Mouse (Mus musculus) erythroblast, embryonic 14.5 days (primary cell): ENCODE data around the gene Mthfd1.

Experiments used
- GATA1 ChIP-seq: IDR thresholded peaks from 2 replicates; pipeline ENCODE4 v1.6.1; 2012; ENCODE audit warnings: low read length, inconsistent platforms, mixed read lengths
- TAL1 ChIP-seq: IDR thresholded peaks from 3 replicates; pipeline ENCODE4 v1.6.1; 2012; ENCODE audit warnings: low read length, inconsistent platforms, mixed read lengths

DNA sequence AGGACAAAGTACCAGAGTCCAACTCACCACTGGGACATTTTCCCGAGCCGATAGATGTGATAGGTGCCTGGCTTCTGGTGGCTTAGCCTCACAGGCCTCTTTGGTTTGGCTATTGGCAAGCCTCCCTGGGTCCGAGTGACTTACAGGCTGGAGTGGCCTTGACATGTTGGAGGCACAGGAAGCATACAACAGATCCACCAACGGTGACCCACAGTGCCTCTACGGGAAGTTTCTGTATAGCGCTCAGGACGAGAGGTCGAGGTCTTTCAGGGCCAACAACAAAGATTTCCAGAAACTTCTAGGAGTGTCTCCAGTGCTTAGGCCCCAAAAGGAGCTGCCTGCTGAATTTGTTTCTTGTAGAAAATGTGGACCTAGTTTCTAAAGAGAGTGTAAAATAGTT lies 10.1 kb upstream of the Mthfd1 start:
- TF ChIP-seq GATA1 (no peak), TAL1 (no peak)
